Mouse (Mus musculus) c-Kit-negative CD71-positive TER-119-positive erythroid progenitor cells, embryonic 14.5 days (primary cell): Measurements from ENCODE around the gene Gm14305.
"Not testable (repeated sequence)": the region's sequence is repeated elsewhere in the genome, so short reads cannot be mapped to it uniquely, and the experiment has no call there.

Experiments used
- DNase-seq: peaks from one replicate; pipeline ENCODE4 v3.0.0-alpha.2; 2013; ENCODE audit warnings: low read depth, low spot score

Gm14305 gene

DNA sequence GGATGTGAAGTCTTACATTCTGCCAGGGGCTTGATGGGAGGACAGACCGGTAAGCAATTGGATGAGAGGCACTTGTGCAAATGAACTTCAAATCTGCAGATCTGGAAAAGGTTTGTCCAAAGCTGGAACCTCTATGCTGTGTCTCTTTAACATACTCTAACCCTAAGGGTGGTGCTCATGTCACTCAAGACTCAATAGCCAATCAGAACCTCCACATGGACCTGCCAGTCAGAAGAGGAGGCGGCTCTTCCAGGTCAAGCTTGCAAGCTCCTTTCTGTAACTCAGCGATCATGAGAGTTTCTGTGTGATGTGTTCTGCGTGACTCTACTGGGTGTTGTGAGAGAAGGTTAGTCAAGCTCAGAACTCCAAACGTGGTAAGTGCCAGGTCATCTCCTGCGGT lies at the start of gene Gm14305:
Gene Gm14305 (plus strand): TSS at position 278 of the 400 bp plus-strand sequence.
- DNase-seq: not testable (repeated sequence)

DNA sequence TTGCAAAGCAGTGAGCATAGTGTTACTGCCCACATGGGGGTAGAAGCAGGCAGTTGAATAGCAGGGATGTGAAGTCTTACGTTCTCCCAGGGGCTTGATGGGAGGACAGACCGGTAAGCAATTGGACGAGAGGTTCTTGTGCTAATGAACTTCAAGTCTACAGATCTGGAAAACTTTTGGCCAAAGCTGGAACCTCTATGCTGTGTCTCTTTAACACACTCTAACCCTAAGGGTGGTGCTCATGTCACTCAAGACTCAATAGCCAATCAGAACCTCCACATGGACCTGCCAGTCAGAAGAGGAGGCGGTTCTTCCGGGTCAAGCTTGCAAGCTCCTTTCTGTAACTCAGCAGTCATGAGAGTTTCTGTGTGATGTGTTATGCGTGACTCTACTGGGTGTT lies 37.9 kb upstream of the Gm14305 start, which contains the start of gene Zfp973:
Gene Zfp973 (plus strand): TSS at position 301 of the 400 bp plus-strand sequence.
- DNase-seq: not testable (repeated sequence)
